Mouse (Mus musculus) layer of hippocampus, adult 9-11 months (tissue): ENCODE data around the gene Vav2.

Experiments used
- DNase-seq: peaks from one replicate; pipeline ENCODE4 v3.0.0; 2022

The Vav2 gene

DNA sequence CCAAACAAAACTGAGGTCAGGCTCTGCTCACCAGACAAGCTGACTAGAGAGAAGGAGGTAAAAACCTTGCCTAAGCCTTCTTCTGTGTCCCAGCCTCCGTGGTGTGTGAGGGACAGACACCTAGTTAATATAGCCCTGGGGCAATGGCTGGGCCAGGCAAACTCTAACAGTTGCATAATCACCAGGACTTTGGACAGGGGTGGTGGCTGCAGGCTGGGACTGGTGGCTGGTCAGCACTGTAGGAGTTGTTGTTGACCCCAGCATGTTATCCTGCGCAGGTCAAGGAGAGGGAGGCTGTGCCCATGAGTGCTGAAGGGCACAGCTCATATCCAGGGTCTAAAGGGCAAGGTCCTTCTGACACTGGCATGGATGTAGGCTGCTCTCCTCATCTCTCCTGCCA lies 178.6 kb downstream of the Vav2 start, which contains the start of gene Sardh:
Gene Sardh, minus strand, starts transcription at position 127 of the 400 bp plus-strand sequence.
- no peak for DNase-seq

DNA sequence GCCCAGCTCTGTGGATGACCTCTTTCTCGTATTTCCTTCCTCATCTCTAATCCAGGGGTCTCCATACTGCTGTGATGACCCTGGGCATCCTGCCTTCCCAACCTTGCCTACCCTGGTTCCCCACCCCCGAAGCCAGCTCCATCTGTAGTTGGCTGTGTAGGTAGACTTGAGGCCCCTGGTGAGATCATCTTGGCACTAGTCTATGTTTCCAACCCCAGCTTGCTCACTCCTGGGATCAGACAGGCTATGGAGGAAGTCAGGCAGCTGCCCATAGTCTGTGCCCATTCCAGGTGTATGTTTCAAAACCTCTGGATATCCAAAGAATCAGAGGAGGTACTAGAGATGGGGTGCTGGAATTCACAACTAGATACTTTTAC lies 179.4 kb downstream of the Vav2 start:
- no peak for DNase-seq

DNA sequence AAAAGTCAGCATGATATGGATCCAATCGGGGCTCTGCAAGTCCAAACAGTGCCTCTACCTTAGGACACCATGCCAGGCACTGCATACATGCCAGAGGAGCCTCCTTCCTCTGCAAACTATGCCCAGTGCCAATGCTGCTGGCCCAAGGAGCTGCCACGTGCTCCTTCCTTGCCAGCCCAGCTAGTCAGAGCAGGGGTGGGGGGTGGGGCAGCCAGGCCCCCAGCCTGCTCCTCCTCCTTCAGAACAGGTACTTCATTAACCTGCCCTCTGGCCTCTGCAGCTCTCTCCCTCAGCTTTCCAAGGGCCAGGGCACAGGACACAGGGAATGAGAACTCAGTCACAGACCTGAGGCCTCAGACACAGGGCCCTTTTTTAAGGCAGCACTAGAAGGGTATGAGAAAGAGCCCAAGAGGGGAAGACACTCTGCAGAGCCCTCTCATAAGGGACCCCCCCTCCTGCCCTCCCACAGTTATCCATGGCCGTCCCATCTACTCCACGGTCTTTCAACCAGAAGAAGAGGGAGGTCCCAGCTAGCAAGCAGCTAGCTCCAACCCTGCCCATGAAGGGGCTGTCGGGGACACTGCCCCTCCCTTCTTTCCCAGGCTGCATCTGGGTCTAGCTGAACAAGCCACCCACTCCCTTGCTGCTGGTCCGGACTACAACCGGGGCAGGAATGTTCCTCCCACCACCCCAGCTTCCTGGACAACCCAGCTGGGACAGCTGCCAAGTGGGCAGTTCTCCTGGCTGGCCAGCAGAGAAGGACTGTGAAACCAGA lies 179.9 kb downstream of the Vav2 start:
- peak; percentile 87 for DNase-seq

DNA sequence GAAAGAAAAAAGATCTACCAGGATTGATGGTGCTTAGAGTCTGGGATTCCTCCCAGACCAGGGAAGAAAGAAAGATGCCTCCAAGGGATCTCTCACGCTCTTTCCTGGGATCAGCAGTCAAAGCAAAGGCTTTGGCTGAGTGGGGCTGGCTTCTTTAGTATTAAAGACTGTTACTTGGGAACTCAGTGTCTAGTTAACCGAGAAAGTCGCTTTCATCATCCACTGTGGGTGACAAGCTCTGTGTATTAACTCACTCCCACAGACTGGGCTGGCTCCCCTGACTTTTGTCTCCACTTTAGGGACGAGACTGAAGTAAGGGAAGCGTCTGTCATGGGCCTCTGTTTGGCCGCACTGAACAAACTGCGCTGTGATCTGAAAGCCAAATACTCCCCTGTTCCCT lies 180.9 kb downstream of the Vav2 start:
- no peak for DNase-seq

DNA sequence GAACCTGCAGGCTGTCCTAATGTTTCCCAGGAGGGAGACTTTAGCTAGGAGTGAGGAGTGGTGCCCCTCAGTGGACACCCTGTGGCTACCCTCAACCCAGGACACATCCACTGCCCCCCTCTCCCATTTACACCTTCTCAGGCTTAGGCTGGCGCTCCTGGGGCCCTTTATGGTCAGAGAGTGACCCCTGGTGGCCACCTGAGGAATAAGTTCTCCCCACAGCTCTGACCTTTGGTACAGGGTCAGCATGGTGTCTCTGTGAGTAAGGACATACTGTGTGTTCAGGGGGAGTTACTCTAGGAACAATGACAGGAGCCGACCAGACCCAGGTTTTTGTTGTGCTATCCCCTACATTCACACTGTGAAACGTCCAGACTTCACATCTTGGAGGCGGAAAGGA lies 189.5 kb downstream of the Vav2 start:
- no peak for DNase-seq

DNA sequence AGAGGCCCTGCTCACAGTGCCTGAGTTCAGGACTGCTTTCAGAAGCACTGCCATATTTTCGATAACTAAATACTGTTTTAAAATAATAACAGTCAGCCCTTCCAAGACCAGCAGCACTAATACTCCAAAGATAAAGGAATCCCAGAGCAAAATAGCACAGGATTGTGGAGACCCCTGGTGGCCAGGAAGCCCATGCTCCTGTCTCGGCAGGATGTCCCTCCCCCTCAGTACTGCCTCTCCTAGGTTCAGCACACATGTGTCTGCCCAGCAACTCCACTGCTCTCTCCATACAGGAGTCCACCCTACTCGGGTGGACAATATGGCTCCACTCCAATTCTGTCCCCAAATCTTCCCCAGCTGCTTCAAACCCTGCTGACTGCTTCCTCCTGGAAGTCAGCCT lies 191.1 kb downstream of the Vav2 start:
- peak; percentile 67 for DNase-seq

DNA sequence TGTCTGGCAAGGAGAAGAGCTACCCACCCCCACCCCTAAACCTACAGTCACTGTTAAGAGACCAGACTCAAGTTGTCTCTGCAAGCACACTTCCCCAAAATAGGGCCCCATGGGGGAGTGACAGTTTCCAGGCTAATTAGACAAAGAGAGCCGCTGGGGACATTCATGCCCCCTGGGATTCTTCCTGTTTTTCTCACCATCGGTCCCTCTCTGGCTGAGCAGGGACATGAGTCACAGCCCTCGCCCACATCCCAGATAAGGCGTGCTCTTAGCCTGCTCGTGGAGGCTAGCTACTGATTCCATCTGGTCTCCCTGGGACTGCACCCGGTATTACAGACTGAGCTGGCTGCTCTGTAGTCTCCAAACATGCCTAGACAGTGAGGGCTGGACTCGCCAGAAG lies 194.5 kb downstream of the Vav2 start:
- DNase-seq = peak; percentile 86

DNA sequence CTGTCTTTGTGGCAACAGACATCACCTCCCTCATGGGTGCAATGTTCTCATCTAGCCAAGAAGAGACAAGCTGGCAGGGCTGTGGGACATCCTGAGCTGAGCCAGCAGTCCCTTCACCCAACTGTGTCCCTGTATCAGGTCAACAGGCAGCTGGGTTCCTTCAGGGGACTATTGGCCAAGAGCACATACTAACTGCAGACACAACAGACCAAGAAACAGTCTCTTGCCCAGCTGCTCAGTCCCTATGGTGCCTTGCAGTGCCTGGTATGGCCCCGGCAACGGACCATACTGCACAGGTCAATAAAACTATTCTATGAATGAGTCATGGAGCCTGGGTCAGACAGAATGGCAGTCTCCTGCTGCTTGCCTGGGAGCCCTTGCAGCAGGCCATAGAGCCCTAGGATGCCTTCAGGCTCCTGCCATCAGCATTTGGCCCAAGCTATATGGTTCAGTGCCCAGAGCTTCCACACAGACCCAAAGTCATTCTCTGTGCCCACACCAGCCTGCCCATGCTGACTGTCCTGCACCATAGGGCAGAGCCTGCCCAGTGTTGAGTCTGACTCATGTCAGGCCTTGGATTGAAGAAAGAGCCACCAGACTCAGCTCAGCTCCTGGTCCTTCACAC lies 197.2 kb downstream of the Vav2 start:
- peak; percentile 66 for DNase-seq

DNA sequence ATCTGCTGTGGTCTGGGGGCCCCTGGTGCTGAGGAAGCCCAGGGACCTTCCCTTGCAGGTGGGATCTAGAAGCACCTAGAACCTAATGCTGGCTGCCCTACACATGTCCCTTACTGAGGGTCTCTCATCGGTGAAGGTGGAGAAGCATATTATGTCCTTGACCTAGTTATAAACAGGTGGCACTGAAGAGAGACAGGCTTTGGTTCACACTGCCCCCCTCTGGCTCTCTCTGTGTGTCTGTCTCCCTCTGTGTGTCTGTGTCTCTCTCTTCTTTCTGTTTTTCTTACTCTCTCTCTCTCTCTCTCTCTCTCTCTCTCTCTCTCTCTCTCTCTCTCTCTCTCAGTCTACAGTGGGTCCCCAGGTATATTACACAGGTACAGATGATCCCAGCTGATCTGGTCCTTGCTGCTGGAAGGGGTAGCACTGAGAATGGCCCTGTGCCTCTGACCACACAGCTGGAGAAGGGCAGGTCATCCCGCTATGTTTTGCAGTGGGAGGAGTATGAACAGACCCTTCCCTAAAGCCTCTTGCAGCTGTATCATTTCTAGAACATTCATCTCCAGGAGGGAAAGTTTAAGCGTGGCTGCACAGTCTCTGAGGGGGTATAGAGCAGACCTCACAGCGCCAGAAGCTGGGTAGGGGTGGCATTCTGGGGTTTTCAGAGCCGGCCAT lies 197.9 kb downstream of the Vav2 start:
- DNase-seq = no peak

DNA sequence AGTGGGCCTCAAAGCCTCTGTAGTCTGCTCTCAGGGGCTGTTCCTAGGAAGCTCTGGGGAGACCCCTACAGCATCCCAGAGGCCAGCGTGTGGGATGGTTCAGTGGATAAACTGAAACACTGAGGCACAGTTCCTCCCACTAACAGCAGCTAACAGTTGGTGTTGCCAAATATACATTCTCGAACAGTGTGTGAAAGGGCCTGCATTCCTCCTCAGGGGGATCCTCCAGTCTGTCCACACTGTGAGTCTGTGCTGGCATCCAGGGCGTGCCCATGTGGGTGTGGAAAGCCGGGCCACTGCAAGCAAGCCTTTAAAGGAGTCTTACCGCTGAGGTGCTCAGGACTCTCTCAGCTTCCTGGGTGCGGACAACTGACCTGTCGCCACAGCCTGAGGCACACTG lies 200.3 kb downstream of the Vav2 start:
- peak; percentile 53 for DNase-seq

DNA sequence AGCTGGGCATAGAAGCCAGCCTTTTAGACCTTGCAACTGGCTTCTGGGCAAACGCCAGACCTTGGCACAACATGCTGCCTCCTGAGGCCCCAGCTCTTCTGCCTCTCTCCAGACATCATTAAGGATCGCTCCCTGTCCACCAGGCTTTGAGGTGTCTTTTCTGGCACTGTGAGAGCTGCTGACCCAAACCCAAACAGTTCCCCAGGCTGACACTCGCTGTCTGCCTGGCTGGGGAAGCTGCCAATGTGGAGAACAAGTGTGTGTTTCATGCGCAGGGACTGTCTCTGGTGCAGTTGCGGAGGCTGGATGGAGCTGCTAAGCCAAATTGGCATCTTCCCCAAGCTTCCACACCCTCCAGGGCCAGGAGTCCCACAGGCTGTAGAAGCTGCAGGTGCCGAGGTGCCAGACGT lies 203.8 kb downstream of the Vav2 start:
- DNase-seq = peak; percentile 85

DNA sequence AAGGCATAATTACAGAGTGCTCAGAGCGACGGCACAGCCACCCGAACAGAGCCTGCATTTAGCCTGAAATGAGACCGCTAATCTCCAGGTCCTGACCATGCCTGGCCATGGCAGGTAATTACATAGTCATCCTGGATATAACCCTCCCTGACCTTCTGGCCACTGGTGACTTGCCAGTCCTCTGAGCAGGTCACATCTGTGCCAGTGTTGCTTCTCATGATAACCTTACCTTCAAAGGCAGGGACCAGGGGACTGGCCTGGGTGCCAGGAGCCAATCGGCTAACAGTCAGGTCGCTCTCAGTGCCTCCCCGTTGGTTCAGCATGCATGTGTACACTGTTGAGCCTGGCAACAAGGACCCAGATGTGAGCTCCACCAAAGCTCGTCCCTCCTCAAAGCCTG lies 208.3 kb downstream of the Vav2 start:
- no peak for DNase-seq

DNA sequence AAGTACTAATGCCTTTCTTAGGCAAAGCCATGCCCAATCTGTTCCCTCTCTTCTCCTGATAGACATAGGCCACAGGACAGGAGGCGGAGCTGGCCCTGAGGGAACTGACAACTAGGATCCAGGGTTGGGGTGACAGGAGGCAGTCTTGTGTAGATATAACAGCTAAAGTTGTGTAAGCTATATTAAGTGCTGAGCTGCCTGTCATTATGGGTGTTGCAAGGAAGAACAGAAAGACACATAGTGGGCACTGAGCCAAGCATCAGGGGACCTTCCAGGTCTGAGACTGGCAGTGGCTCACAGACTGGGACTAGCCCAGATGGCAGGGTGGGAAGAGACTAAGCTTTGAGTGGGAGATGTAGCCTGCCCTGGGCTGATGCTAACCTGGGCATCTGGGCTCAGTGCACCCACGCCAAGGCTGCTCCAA lies 208.7 kb downstream of the Vav2 start:
- peak; percentile 69 for DNase-seq

DNA sequence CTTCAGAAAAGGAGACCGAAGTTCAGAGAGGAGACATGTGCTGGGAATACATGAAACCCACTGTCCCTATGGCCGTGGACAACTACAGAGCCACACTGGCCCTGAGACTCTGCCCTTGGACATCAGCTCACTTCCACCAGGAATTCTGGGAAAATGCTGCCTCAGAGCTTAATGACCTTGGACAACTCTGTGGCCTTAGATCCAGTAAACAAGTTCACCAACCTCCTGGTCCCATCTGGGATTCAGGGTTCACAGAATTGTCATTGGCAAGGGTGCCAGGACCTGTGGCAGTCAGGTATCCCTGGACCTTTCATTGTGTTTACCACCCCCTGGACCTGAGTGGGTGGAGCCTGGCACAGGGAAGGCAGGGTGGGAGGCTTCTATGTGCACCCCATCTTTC lies 211.3 kb downstream of the Vav2 start:
- DNase-seq = no peak
